Mouse (Mus musculus) adrenal gland, adult 18-20 months (tissue): Measurements from ENCODE around the gene Chdh. TPM values are rescaled to one million over a fixed set of nuclear protein-coding genes. Genes with fewer than 3 reads are reported as not detected.

Experiments
- DNase-seq, 2 experiments: peaks; one replicate each; pipeline ENCODE4 v3.0.0; 2021 to 2022; ENCODE audit warnings: low spot score in 2 of 2
- total RNA-seq, 2 experiments: library from RNA; stranded (reverse); gene quantifications; 1 replicate in 1 of 2; 2 replicates in 1 of 2; pipeline ENCODE4 v1.2.3; 2021

The Chdh gene
- total RNA-seq, 2 experiments from 2014 or later = 11.1 to 27.5 TPM

GRCm38 (mm10) chr14:30009864-30010560, 1.2 kb downstream of the Chdh start:
- peak in 1 of 2 experiments; percentile 35 for DNase-seq

- no peak for DNase-seq
These were observed 3.2 kb downstream of the Chdh start for GRCm38 (mm10) chr14:30011886-30012560.

DNA sequence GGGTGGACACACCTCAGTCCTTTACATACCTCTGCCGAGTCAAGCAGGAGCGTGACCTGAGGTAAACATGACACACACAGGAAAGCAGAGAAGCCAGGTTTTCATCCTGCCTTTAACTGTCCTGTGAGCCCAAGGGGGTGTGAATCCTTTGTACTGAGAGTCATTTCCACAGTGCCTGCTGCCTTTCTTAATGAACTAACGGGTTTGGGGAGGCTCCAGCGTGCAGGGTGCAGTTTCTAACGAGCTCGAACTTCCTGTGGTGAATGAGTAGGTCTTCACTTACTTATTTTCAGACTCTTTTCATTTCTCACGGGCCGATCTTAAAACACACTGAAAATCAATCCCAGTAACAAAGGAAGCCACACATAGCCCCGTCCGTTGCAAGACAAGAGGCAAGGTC, 5.7 kb downstream of the Chdh start:
- DNase-seq = no peak

DNA sequence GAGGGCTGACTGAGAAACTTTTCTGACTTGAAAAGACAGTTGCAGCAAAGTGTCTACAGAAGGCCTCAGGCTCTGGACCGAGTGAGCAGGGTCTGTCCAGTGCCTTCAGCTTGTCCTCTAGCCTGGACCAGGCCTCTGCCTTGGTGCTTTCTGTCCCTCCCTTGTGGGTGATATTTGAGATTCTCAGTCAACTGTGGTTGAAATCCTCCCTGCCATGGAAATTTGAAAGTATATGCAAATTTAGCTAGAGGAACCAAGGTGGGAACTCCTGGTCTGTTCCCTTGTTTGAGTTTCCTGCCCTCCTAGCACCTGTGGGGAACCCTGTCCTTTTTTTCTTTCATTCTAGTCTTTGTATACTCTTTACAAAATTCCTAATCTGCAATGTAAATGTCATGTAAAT, 6.2 kb downstream of the Chdh start:
- DNase-seq = no peak

DNA sequence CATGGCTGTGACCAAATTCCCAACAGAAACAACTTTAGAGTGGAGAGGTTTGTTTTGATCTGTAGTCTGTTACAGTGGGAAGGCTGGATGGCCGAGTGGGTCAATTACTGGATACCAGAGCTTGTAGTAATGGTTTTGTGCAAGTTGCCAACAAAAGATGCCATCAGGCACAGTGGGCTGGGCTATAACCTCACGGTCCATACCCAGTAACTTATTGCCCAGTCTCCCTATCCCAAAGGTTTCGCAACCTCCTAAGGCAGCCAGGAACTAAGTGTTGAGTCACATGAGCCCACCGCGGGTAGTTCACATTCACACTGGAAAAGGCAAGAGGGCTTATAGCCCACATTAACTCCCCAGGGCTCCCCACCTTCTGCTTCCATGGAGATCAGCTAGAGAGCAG, 7.8 kb downstream of the Chdh start:
- DNase-seq = no peak

GRCm38 (mm10) chr14:30017794-30018462, 9.1 kb downstream of the Chdh start:
- DNase-seq = no peak

DNA sequence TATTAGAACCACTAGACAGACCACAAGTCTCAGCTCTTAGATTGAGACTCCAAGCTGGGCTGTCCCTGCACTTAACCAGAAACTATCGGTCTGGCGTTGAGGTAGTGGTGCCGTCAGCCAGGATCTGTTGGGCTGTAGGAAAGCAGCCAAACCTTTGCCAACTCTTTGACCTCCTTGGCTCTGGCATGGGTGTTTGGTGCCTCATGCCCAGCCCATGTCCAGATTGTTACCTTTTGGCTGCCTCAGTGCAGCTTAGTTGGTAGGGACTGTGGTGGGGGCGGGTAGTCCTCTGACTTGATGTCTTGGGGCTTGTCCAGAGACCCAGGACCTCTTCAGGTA, 9.6 kb downstream of the Chdh start:
- DNase-seq = no peak

- no peak for DNase-seq
These were observed 10.0 kb downstream of the Chdh start for GRCm38 (mm10) chr14:30018846-30019245.

- no peak for DNase-seq
These were observed 10.6 kb downstream of the Chdh start for GRCm38 (mm10) chr14:30019375-30019774.

DNA sequence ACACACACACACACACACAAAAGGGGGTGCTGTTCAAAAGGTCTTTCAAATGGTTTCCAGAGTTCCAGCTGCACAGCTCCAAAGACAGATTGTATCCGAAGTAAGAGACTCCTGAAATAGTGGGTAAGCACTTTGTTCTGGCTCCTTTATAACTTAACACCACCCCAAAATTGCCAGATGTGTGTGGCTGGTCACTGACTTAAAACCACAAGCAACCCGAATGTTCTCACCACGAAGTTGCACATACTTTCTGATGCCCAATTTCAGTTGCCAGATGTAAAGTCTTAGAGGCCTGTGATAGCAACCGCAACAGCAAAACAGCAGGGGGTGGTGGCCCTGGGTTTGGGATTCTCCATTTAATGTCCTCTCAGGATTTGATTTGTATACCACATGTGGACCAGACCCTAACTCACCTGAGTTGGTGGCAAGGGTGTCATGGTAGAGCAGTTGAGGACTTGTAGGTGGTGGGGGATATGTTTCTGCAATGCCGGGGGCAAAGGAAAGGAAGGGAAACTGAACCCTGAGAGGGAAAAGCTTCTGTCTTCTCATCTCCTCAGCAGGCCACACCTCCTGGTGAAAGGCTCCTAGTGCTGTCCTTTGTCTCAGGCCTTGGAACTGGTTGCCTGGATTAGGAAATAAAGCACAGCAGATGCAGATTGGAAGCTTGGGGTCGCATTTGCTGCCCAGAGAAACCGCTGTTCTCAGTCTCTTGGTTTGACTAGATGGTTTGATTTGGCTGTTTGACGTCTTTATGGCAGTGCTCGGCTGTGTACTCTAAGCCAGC, 11.2 kb downstream of the Chdh start:
- no peak for DNase-seq

GRCm38 (mm10) chr14:30022471-30022870, 13.6 kb downstream of the Chdh start:
- DNase-seq = no peak

DNA sequence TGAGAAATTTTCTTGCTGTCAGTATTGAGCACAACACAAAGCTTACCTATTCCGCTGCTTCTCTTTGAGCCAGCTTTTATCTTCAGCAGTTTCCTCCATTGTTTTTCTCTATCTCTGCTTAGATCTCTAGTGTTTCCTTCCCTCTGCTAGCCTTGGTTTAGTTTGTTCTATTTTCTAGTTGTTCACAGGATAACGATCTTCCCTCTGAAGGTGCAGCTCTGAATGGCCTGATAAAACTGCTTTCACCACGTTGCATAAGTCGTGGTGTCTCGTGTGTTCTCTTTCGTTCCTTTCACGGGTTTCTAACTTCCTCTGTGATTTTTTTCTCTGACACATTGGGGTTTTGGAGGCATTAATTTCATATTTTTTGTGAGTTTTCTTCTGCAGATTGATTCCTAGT, 15.6 kb downstream of the Chdh start:
- DNase-seq = no peak

DNA sequence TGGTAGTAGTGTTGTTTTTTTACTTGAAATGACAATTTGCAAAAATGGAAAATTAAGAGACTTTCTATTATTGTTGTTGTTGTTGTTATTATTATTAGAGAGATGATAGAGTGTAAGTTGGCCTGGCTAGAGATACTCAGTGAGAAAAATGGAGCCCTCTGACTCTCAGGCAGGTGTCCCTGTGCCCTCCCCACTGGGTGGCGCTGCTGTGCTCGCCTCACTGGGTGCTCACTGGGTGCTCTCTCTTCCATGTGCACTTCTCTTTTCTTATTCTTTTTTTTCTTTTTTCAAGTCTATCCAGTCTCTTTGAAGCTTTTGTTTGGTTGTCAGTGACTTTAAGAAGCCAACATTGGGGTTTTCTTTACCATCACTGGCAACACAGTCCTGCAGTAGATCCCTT, 18.6 kb downstream of the Chdh start:
- peak in 1 of 2 experiments; percentile 41 for DNase-seq

DNA sequence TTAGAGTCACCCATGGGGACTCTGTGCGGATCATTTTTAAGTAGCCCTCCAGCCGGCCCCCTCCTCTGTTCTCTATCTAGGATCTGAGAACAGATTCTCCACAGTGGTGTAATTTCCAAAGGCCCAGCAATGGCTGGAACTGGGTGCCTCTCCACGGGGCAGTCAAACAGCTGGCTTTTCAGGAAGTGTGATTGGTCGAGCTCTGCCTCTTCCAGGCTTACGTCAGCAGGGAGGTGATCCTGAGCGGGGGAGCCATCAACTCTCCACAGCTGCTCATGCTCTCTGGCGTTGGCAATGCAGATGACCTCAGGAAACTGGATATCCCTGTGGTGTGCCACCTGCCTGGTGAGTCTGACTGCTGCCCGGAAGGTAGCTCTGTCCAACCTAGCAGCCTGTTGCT, 24.6 kb downstream of the Chdh start:
- DNase-seq = no peak

DNA sequence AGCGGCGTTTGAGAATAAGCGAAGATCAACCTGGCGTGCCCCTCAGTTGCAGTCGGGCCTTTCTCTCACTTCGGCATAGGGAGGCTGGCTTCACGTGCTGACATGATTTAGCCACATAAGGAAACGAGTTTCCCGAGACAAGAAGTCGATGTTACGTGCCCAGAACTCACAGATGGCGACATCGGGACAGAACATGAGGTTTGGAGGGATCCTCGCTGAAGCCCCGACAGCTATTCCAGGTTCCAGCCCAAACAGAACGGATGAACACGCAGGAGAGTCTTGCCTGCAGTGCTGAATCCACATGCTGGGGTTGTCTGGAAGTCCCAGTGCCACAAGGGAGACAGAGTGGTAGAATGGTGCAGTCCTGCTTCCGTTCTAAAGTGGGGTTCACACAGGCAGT, 29.6 kb downstream of the Chdh start:
- DNase-seq = no peak

DNA sequence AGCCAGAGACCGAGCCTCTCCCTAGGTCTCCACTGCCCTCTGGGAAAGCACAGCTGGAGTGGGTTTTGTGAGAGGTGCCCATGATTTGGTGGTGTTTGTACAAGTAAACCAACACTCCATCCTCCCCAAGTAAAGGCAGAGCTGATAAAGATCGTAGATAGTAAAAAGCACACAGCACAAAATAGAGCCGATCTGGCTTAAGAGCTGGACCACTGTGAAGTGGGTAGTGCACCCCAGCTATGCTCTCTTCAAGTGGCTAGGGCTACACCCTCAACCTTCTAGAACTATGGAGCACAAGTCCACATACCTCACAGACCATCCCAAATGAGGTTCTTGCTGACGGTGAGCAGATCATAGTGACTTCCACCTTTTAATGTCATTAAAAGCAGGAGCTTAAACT, 30.6 kb downstream of the Chdh start:
- no peak for DNase-seq

- DNase-seq = no peak
These were observed 33.0 kb downstream of the Chdh start for GRCm38 (mm10) chr14:30041836-30042235.

- DNase-seq = no peak
These were observed 34.6 kb downstream of the Chdh start for GRCm38 (mm10) chr14:30043356-30043940.

DNA sequence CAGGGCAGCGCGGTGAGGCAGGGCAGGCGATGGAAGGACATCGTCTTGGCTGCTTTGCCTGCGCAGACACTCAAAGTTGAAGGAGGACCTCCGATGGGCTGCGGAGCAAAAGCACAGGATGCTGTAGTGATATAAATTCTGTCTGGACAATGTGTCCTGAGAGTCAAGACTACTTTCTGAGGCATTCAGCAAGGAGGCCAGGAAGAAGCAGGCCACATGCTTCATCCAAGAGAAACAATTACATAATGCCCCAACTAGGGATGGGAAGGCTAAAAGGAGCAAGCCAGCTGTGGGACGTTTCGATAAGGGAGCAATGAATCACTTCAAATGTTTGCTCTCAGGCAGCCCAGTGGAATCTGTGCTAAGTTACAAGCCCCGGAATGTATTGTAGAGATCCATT, 36.4 kb downstream of the Chdh start:
- DNase-seq = no peak

- DNase-seq = no peak
These were observed 36.9 kb downstream of the Chdh start for GRCm38 (mm10) chr14:30045704-30046220.

DNA sequence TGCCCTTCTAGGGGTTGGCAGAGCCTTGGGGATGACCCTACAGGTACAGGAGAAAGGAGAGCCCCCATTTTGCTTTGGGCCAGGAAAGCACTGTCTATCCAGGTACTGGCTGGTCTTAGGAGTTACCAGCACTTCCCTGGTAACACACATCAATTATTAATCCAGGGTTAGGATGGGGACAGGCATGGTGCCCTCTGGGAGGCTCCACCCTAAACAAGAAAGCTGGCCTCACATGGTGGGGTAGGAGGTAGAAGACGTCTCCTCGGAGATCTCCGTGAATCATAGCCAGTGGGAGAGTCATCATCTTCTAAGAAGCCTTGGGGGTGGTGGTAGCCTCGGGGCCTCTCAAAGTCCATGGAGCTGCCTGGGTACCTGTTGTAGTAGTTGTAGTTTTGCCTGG, 38.2 kb downstream of the Chdh start:
- DNase-seq = no peak
